Mouse (Mus musculus) R1 (cell line): Measurements from ENCODE around the gene Syt2.

ENCODE experiments used
- DNase-seq: peaks from one replicate; pipeline ENCODE4 v3.0.0-alpha.2; 2018; ENCODE audit warnings: low read depth, low spot score

Syt2 gene

GRCm38 (mm10) chr1:134772821-134773220 is 126.3 kb downstream of the Syt2 start:
- DNase-seq: no peak

GRCm38 (mm10) chr1:134773256-134773655 is 126.8 kb downstream of the Syt2 start:
- DNase-seq: no peak

DNA sequence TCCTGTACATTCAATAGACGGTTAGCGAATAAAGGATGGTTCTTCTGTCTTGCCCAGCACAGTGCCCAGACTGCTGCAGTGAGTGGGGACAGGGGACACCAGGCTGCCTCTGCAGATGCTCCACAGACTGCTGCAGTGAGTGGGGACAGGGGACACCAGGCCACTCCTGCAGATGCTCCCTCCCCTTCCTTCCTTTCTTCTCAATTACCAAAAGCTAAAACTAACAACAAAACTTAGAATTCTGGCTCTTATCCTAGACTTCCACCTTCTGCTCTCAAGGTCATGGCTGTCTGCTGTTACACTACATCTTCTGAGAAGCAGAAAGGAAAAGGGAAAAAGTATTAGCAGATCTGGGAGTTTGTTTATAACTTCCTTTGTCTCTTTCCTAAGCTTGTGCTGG is 127.8 kb downstream of the Syt2 start:
- DNase-seq: no peak

DNA sequence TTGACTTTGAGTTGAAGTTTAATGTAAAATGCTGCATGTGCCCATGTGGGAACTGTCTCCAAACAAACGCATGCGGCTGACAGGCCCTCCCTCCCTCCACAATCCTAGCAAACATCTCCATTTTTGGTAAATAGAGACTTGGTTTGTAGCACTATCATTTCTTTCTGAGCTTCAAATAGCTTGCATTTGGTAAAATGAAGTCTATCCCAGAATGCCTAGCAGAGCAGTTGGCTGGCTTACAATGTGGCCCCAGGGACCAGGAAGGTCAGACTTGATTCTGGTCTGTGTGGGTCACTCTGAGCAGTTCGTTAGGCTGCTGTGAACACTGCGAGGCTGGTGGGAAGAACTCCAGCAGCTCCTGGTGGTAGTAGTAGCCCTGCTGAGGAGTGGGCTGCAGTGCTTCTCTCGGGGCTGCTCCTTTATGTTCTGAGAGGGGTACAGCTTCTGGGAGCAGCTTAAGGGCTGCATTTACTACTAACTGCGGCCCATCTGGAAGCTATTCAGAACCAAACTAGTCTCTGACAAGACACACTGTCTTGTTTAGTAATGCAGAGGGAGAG is 128.3 kb downstream of the Syt2 start:
- DNase-seq: peak; percentile 28

GRCm38 (mm10) chr1:134775631-134776030 is 129.2 kb downstream of the Syt2 start:
- no peak for DNase-seq

- DNase-seq: no peak
Measured at GRCm38 (mm10) chr1:134777201-134777885, 130.9 kb downstream of the Syt2 start.

DNA sequence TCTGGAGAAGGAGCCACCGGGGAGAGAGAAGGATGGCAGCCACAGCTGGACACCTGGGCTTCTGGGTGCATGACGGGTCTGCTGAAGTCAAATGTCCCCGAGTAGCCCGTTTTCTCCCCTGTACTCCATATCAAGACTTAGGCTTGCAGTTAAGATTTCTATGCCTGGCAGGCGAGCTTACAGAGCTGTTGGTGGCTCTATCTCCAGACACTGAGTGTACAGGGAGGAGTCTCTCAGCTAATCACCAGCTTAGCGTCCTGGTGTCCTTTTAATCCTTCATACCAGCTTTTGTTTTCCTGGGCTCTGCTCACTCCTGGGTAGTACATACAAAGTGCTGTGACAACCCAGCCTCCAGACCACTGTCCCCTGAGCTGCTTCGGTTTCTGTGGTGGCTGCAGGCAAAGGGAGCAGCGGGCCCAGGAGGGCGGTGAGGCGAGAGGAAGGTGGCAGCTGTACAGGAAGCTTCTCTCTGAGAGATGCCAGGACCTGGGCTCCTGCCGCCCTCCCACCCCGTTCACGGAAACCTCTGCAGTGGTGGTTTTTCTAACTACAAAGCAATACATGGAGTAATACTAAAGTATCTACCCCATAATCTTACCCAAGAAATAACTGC is 131.6 kb downstream of the Syt2 start:
- no peak for DNase-seq

DNA sequence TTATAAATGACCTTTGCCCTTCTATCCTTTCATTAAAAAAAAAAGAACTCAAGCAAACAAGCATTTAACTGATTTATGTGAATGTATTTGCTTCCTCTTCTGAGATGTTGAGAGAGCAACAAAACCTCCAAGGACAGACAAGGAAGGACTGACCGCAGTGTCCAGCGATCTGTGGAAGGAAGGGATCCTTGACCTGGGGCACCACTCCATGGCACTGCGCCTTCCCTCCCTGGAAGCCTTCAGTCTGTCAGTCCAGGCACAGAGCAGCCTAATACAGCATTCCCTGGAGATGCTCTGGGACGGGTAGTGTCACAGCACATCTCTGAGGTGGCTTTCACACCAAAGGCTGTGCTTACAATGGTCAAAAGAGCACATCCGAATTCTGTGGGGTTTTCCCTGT is 136.3 kb downstream of the Syt2 start:
- DNase-seq: no peak

DNA sequence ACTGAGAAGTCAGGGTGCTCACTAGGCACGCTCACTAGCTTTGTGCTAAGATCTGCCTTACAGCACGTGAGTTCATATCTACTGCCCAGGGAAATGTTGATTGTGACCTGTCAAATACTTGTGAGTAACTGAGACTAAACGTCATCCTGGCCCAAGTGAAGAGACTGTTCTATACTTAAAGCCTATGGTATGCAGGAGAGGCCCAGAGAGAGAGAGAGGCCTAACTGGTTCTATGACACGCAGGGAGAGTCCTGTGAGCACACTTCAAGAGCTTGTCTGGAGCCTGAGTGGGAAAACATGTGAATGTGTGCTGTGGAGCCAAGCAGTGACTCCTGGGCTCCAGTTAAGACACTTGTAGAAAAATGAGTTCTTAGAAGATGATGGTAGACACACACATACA is 137.5 kb downstream of the Syt2 start:
- DNase-seq: no peak

DNA sequence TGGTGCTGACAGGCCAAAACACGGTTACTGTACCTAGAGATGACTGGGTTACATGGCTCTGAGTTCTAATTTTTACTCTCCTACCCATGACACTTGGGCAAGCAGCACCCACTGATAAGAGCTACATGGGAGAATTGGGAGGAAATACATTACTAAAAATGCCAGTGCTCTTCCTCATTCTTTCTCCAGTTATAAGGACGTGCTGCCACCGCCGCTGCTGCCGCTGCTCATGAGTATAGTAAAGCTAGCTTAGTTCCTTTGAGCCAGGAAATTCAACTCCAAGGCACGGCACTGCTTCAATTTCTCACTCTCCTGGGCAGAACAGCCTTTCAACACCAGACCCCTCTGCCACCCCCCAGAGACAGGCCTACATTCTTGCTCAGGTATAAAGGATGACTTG is 138.0 kb downstream of the Syt2 start:
- DNase-seq: no peak

GRCm38 (mm10) chr1:134784911-134785310 is 138.4 kb downstream of the Syt2 start:
- DNase-seq: no peak

- no peak for DNase-seq
Measured at GRCm38 (mm10) chr1:134788096-134788495, 141.6 kb downstream of the Syt2 start.

DNA sequence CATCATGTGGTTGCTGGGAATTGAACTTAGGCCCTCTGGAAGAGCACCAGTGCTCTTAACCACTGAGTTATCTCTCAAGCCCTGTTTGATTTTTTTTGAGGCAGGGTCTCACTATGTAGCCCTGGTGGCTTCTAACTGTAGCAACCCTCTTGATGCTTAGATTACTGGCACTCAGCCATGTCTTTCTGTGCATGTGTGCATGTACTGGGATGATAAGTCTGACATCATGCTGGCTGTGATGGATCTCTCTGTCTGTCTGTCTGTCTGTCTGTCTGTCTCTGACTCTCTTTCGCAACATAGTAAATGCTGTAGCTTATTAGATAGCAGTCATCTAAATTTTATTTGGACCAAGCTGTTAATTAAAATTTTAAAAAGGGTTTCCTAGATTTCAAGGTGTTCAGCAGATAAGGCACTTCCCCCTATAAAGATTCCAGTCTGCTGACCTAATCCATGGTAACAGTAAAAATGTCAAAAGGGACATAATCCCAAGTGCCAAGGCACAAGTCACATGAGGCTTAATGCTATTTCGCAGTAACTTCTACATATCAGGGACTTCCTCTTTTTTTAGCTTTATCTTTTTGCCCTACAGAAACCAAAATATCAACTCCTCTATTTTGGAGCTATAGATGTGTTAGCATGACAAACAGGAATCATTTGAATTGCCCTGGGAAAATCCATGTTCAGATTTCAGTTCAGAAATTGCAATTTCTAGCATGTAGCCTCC is 144.4 kb downstream of the Syt2 start:
- DNase-seq: no peak

DNA sequence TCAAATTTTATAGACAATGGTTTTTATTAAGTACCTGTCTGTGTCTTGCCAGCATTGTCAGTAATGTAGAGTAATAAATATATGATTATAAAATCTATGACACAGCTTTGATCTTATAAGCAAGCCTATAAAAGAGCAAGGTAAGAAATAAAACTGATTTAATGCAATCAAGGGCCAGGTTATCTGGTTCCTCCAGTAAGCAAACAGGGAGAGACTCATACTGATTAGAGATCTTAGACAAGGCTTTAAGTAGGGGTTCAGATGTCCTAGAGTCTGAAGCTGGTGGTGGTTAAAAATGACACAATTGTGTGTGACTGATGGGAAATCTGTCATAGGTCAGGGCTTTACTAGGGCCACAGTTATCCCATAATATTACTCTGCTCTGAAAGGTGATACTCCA is 145.0 kb downstream of the Syt2 start:
- DNase-seq: no peak

DNA sequence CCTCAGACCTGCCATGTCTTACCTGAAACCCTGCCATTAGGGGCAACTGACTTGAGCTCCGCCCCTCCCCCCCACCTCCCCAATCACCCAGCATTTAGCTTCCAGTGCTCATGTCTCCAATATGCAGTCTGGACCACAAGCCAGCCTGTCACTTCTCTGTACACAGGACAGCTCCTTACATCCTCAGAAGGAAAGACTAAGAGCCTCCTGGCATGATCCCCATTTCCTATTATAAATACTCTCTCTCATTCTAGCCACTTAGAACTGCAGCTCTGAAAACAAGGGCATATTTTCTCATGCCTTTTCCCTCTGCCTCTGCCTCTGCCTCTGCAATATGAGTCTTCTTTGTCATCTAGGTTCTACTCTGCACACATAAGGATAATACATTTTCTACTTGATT is 149.6 kb downstream of the Syt2 start:
- DNase-seq: no peak

- no peak for DNase-seq
Measured at GRCm38 (mm10) chr1:134796536-134796935, 150.1 kb downstream of the Syt2 start.

- DNase-seq: no peak
Measured at GRCm38 (mm10) chr1:134801758-134802157, 155.3 kb downstream of the Syt2 start.

DNA sequence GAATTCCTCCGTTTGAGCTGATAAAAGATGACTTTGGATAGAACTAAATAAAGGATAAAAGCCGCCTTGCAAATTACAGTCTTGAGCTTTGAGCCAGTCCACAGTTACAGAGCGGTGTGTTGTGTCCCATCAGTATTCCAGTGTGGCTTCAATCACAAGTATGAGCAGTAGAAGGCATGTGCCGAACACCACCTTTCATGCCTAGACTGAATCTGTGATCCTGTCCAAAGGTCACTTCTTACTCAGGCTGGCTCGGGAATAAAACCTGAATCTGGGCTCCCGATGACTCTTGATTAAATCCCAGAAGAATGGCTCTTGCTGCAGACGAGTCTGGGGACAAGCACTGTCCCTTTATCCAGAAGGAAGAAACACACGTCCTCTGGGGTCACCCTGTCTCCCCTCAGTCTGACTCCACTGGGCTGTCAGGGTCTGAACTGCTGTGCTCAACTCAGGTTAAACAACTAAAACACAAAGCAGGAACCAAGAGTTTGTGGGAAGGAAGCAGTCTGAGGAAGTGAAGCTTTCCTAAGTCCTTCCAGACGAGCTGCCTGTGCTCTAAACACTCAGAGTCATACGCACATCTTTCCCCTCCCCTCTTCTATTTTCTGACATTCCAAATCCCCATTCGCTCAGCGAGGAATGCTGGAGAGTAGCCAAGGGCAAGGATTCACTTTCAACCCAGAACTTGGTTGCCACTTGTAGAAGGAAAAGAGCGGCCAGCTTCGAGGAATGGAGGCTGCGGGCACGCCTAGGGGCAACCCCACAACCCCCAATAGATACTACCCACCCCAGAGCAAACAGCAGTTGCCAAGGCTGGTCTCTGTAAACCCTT is 157.0 kb downstream of the Syt2 start:
- no peak for DNase-seq

DNA sequence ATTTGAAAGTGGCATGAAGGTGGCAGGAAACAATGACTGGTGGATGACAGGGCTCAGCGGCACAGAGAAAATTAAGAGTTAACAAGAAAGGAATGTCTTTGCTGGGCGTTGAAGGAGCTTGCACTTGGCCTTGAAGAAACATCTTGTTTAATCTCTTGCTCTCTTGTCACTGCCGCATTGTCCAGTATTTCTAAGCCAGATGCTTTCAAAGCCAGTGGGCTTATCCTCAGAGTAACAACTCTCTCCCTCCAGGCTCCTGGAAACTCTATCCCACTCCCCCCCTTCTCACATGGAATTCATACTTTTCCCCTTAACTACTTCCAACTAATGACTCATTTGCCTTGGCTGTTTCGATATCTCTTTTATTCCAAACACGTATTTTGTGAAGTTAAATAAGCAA is 157.9 kb downstream of the Syt2 start:
- no peak for DNase-seq

DNA sequence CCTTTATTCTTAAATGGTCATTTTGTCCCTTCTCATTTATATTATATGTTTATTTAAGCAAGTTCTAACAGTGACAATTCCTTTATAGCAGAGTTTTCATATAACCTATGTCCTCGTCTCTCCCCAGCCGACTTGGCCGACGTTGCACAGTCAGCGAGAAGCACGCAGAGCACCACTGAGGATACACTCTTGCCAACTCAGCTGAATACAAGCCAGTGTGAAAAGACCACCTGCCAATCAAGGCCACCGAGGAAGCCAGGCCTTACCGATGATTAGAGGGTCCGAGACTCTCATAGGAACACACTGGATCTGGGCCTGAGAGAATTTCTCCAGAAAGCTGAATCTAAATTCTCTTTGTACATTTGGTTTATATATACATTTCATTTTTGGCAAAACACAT is 159.0 kb downstream of the Syt2 start:
- no peak for DNase-seq
